Mouse (Mus musculus): ENCODE data around the gene Aven. TPM values are rescaled to one million over a fixed set of nuclear protein-coding genes. Genes with fewer than 3 reads are reported as not detected.

The Aven gene
- polyA plus RNA-seq, 1 experiment from 2014 or later, result 3.1 TPM

GRCm38 (mm10) chr2:112470961-112471381 is 21.8 kb upstream of the Aven start:
- no peaks in the 10 kb centered on the region for H3K9me3 ChIP-seq
- WGBS, result 82% methylated on average over 5 of the region's 5 CpGs
- H3K4me1 ChIP-seq (replicated peaks), result no peaks in the 10 kb centered on the region
- no peaks in the 10 kb centered on the region for H3K27me3 ChIP-seq
- no peak overlapping the region for H3K4me3 ChIP-seq
- peaks cover 47% of the 10 kb centered on the region for H3K36me3 ChIP-seq
- H3K4me2 ChIP-seq, result no peak overlapping the region
- H3K27ac ChIP-seq, result no peak overlapping the region
- no peak overlapping the region for H3K9ac ChIP-seq
- ATAC-seq (ENCODE audit: low FRiP score), result no peak

DNA sequence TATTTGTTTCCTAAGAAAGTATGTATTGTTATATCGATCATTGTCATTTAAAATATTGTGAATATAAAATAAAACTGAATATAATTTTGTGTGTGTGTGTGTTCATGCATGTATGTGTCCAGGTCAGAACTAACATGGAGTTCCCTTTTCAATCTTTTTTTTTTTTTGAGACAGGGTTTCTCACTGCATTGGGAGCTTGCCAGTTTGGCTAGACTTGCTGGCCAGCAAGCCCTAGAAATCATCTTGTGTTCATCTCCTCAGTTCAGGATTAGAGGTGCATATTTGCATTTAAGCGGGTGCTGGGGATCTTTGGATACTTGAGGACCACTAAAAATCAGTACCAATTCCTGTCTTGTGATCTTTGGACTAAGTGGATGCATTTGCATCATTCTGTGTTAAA is 20.7 kb upstream of the Aven start:
- no peak overlapping the region for H3K27ac ChIP-seq
- H3K9ac ChIP-seq, result no peak overlapping the region
- WGBS, result 92% methylated on average over 2 of the region's 2 CpGs
- H3K4me2 ChIP-seq, result no peak overlapping the region
- no peak overlapping the region for H3K4me3 ChIP-seq
- peaks cover 37% of the 10 kb centered on the region for H3K36me3 ChIP-seq
- ATAC-seq (ENCODE audit: low FRiP score), result no peak
- no peaks in the 10 kb centered on the region for H3K9me3 ChIP-seq
- no peaks in the 10 kb centered on the region for H3K27me3 ChIP-seq
- H3K4me1 ChIP-seq (replicated peaks), result no peaks in the 10 kb centered on the region

- ATAC-seq (ENCODE audit: low FRiP score), result no peak
- WGBS, result 83% methylated on average over 5 of the region's 5 CpGs
- Histone ChIP-seq H3K4me2 (no peak overlapping the region), H3K9me3 (no peaks in the 10 kb centered on the region), H3K9ac (no peak overlapping the region), H3K4me3 (no peak overlapping the region), H3K27ac (no peak overlapping the region), H3K4me1 (replicated peaks) (no peaks in the 10 kb centered on the region), H3K36me3 (peaks cover 9% of the 10 kb centered on the region), H3K27me3 (no peaks in the 10 kb centered on the region)
Observed at GRCm38 (mm10) chr2:112474997-112475724, 17.6 kb upstream of the Aven start.

DNA sequence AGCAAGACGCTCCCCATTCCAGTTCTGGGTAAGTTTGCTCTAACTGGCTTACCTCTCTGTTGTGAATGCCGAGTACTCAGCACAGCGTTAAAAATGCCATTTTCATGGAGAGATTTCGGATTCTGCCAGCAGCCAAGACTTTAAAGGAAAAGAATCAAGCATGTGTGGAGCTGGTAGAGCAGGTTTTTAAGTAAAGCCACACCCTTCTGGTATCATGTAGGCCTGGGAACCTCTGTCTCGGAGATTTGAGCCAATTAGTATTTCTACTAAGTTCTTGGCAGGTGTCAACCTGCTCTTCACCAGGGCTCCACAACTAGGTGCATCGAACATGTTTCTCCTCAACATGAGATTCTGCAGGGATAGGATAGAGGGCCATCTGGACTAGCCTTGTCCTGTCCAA is 16.2 kb upstream of the Aven start:
- no peak overlapping the region for H3K9ac ChIP-seq
- no peak overlapping the region for H3K27ac ChIP-seq
- no peaks in the 10 kb centered on the region for H3K4me1 ChIP-seq (replicated peaks)
- no peaks in the 10 kb centered on the region for H3K9me3 ChIP-seq
- H3K27me3 ChIP-seq, result no peaks in the 10 kb centered on the region
- 84% methylated on average over 6 of the region's 6 CpGs for WGBS
- H3K36me3 ChIP-seq, result peaks cover 5% of the 10 kb centered on the region; the same call in 1 of the 2 replicates
- no peak overlapping the region for H3K4me3 ChIP-seq
- no peak for ATAC-seq (ENCODE audit: low FRiP score)
- H3K4me2 ChIP-seq, result no peak overlapping the region

DNA sequence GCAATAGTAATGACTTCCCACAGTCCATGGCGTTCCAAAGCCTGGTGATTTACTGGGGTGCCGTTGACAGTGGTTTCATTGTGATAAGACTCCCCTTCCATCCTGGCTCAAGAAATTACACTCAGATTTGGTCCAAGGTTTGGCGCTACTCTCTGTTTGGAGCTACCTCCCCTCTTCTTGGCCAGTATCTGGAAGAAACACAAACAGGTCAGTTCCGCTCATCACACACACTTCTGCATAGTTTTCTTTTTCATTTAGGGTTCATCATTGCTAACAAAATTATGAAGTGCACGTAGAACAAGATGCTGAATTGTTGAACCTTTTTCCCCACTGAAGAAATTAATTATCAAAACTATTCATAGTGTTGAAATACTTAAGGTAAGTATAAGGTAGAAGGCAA is 12.1 kb upstream of the Aven start, which contains the start of gene Chrm5:
Chrm5 (minus strand) TSS at position 101 of the 400 bp plus-strand sequence.
- Histone ChIP-seq H3K9me3 (no peaks in the 10 kb centered on the region), H3K4me3 (no peak within 1 kb of the TSS), H3K9ac (no peak within 1 kb of the TSS), H3K27me3 (no peaks in the 10 kb centered on the region), H3K4me1 (replicated peaks) (no peaks in the 10 kb centered on the region), H3K4me2 (no peak within 1 kb of the TSS), H3K36me3 (no peaks in the 10 kb centered on the region), H3K27ac (no peak within 1 kb of the TSS)
- no peak for ATAC-seq (ENCODE audit: low FRiP score)
- WGBS, result 95% methylated on average over 5 of the region's 5 CpGs

DNA sequence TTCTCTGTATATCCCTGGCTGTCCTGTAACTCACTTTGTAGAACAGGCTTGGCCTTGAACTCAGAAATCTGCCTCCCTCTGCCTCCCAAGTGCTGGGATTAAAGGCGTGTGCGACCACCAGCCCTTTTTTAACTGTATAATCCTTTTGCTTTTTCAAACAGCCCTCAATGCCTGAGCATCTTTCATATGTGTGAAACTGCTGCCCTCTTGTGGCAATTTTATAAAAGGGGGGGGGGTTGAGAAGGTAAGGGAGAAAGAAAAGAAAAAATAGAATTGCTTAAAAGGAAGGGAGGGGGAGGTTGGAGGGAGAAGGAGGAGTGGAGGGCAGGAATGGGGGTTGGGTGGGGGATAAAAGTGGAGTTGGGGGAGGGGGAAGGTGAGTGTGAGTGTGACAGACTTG is 11.2 kb upstream of the Aven start:
- no peak overlapping the region for H3K4me2 ChIP-seq
- H3K4me3 ChIP-seq, result no peak overlapping the region
- no peaks in the 10 kb centered on the region for H3K4me1 ChIP-seq (replicated peaks)
- no peaks in the 10 kb centered on the region for H3K36me3 ChIP-seq
- H3K27me3 ChIP-seq, result no peaks in the 10 kb centered on the region
- WGBS, result 0% methylated on average over 2 of the region's 2 CpGs
- H3K9ac ChIP-seq, result no peak overlapping the region
- H3K9me3 ChIP-seq, result no peaks in the 10 kb centered on the region
- no peak overlapping the region for H3K27ac ChIP-seq
- ATAC-seq (ENCODE audit: low FRiP score), result peak; percentile 57; the same call in 1 of the 2 replicates

- Histone ChIP-seq H3K9me3 (no peaks in the 10 kb centered on the region), H3K4me2 (no peak overlapping the region), H3K4me1 (replicated peaks) (no peaks in the 10 kb centered on the region), H3K4me3 (no peak overlapping the region), H3K9ac (no peak overlapping the region), H3K27me3 (no peaks in the 10 kb centered on the region), H3K36me3 (no peaks in the 10 kb centered on the region), H3K27ac (no peak overlapping the region)
- no peak for ATAC-seq (ENCODE audit: low FRiP score)
- 79% methylated on average over 5 of the region's 5 CpGs for WGBS
Observed at GRCm38 (mm10) chr2:112482533-112483333, 10.0 kb upstream of the Aven start.

DNA sequence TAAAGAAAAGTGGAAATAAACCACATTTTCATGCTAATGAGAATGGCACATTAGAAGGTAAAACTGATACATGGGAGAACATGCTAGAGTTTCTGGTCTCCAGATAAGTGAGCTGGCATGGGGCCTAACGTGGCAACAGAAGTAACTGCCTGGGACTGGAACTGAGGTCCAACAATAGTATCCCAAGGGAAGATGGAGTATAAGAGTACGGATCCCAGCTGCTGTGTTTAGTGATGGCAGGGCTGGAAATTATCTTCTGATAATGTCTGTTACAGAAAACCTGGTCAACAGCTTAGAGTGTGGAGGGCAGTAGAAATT is 9.5 kb upstream of the Aven start:
- 69% methylated on average over 2 of the region's 2 CpGs for WGBS
- no peaks in the 10 kb centered on the region for H3K4me1 ChIP-seq (replicated peaks)
- ATAC-seq (ENCODE audit: low FRiP score), result no peak

DNA sequence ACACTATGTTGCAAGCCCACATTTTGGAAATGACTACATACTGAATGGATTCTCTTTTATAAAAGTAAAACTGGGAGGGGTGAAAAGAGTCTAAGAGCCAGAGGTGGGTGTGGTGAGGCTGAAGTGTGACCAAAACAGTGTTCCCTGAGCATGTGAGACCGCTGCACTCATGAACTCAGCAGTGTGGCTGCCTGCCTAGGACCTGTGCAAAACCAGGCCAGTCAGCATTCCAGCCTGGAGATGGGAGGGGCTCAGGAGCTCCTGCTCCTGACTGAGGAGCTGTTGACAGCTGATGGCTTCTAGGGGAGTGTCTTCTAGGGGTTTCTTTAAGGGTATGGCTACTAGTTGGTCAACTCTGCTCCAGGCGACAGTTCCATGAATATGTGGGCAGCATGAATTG is 7.9 kb upstream of the Aven start:
- WGBS, result 83% methylated on average over 2 of the region's 2 CpGs
- H3K9ac ChIP-seq, result no peak overlapping the region
- no peak overlapping the region for H3K27ac ChIP-seq
- no peak overlapping the region for H3K4me3 ChIP-seq
- no peak for ATAC-seq (ENCODE audit: low FRiP score)
- H3K36me3 ChIP-seq, result no peaks in the 10 kb centered on the region
- no peaks in the 10 kb centered on the region for H3K9me3 ChIP-seq
- no peaks in the 10 kb centered on the region for H3K4me1 ChIP-seq (replicated peaks)
- no peak overlapping the region for H3K4me2 ChIP-seq
- no peaks in the 10 kb centered on the region for H3K27me3 ChIP-seq

More for the DNA sequence above, 9.5 kb upstream of the Aven start:
- Histone ChIP-seq H3K36me3 (no peaks in the 10 kb centered on the region), H3K27me3 (no peaks in the 10 kb centered on the region), H3K4me3 (no peak overlapping the region), H3K4me2 (no peak overlapping the region), H3K9me3 (no peaks in the 10 kb centered on the region), H3K27ac (no peak overlapping the region), H3K9ac (no peak overlapping the region)

DNA sequence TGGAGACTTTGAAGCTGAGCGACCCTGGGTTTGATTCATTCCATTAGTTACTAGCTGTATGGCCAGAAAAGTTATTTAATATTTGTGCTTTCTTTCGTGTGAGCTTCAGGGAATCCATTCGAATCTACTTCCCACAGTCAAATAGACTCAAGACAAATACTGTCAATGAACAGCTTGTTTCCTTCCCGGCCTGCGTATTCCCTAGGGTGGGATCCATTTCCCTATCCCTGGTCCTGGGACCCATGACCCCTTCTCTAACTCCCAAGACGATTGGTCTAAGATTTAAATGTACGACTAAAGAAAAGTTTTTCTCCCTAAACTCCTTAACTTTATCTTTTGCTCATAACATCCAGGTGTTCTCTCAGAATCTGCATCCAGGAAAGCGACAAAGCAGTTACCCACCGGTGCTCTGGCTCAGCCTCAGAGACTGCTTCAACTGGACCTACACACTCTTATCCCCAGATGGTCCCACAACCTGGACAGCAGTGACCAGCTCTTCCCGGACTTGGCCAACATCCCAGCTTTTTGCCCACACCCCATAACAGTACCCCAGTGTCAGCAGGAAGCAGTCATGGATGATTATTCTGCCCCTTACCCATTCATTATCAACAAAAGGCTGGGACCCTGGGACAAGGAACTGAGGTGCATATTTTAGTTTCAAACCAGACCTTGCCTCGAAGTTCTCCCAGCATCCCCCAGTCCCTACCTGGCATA is 2.1 kb upstream of the Aven start:
- Histone ChIP-seq H3K36me3 (no peaks in the 10 kb centered on the region), H3K9me3 (no peaks in the 10 kb centered on the region), H3K27ac (no peak overlapping the region), H3K4me2 (no peak overlapping the region), H3K4me1 (replicated peaks) (peaks cover 12% of the 10 kb centered on the region), H3K27me3 (no peaks in the 10 kb centered on the region), H3K4me3 (no peak overlapping the region), H3K9ac (no peak overlapping the region)
- 79% methylated on average over 11 of the region's 11 CpGs for WGBS
- ATAC-seq (ENCODE audit: low FRiP score), result no peak

- no peak overlapping the region for H3K4me2 ChIP-seq
- no peak overlapping the region for H3K9ac ChIP-seq
- no peaks in the 10 kb centered on the region for H3K36me3 ChIP-seq
- no peaks in the 10 kb centered on the region for H3K9me3 ChIP-seq
- 64% methylated on average over 5 of the region's 5 CpGs for WGBS
- H3K27ac ChIP-seq, result no peak overlapping the region
- peaks cover 12% of the 10 kb centered on the region for H3K4me1 ChIP-seq (replicated peaks)
- no peaks in the 10 kb centered on the region for H3K27me3 ChIP-seq
- no peak for ATAC-seq (ENCODE audit: low FRiP score)
- no peak overlapping the region for H3K4me3 ChIP-seq
Observed at GRCm38 (mm10) chr2:112491629-112492028, 1.1 kb upstream of the Aven start.

- ATAC-seq (ENCODE audit: low FRiP score), result peak; percentile 5; the same call in 1 of the 2 replicates
- Histone ChIP-seq H3K9ac (peak overlapping the region; percentile 94), H3K36me3 (no peaks in the 10 kb centered on the region), H3K9me3 (no peaks in the 10 kb centered on the region), H3K4me3 (peak overlapping the region; percentile 76), H3K4me2 (peak overlapping the region; percentile 73), H3K27me3 (no peaks in the 10 kb centered on the region), H3K27ac (peak overlapping the region; percentile 98), H3K4me1 (replicated peaks) (peaks cover 12% of the 10 kb centered on the region)
- WGBS, result 6% methylated on average over 9 of the region's 9 CpGs
Observed at GRCm38 (mm10) chr2:112492431-112492855, 321 bp upstream of the Aven start.

All from hindbrain, embryonic 13.5 days (tissue).